Mouse (Mus musculus): ENCODE data around the gene Lins1. TPM values are rescaled to one million over a fixed set of nuclear protein-coding genes. Genes with fewer than 3 reads are reported as not detected.

Lins1 gene
- polyA plus RNA-seq, 1 experiment from 2014 or later = 25.9 TPM

DNA sequence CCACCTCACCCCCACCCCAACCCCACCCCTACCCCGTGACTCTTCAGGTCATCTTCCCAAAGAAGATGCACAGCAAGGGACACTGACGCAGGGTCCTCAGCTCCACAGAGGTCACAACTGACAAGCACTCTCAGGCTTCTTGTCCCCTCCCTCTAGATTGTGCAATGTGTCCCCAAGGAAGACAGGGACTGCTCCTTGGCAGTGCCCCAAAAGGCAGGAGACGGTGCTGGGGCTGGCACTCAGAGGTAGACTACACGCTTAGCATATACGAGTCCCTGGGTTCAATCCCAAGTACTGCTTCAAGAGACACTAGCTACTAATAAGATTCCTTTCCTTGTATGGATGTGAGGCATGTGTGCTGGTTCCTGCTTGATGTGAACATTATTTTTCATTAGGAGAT lies 51.3 kb downstream of the Lins1 start:
- no peaks in the 10 kb centered on the region for H3K9me3 ChIP-seq (ENCODE audit: low read depth, low read length)
- TF ChIP-seq CTCF (IDR thresholded peaks at IDR 0.05; ENCODE audit: low read depth) = no peak
- H3K4me2 ChIP-seq = no peak overlapping the region
- H3K4me1 ChIP-seq (ENCODE audit: insufficient read depth) = no peaks in the 10 kb centered on the region
- no peak for DNase-seq
- 64% methylated on average over 5 of the region's 5 CpGs for WGBS
- no peak overlapping the region for H3K27ac ChIP-seq (ENCODE audit: low read depth)
- H3K36me3 ChIP-seq (ENCODE audit: insufficient read depth) = no peaks in the 10 kb centered on the region
- no peak overlapping the region for H3K4me3 ChIP-seq (ENCODE audit: low read depth, low read length)
- no peak overlapping the region for H3K9ac ChIP-seq
- ATAC-seq (ENCODE audit: insufficient read depth) = no peak
- H3K27me3 ChIP-seq (ENCODE audit: insufficient read depth, low read length) = no peaks in the 10 kb centered on the region

DNA sequence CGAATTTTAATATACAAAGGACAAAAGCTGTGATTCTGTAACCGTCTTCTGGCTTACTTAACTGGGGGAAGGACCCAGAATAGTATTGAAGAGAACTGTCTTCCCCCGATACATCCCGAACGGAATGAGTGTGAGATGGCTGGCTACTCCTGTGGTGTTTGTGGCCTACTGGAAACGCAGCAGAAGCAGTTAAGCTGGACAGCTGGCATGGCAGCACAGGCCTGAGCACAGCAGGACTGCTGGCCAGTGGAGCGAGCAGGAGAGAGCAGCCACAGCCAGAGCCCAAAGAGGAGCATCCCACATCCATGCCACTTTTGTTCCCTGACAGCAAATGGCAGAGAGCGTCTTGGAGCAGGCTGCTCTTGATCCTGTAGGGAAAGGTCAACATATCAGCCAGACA lies 51.7 kb downstream of the Lins1 start:
- H3K27me3 ChIP-seq (ENCODE audit: insufficient read depth, low read length) = no peaks in the 10 kb centered on the region
- H3K9ac ChIP-seq = no peak overlapping the region
- no peak for TF ChIP-seq CTCF (IDR thresholded peaks at IDR 0.05; ENCODE audit: low read depth)
- no peak overlapping the region for H3K27ac ChIP-seq (ENCODE audit: low read depth)
- ATAC-seq (ENCODE audit: insufficient read depth) (no peak), DNase-seq (no peak)
- H3K9me3 ChIP-seq (ENCODE audit: low read depth, low read length) = no peaks in the 10 kb centered on the region
- no peak overlapping the region for H3K4me2 ChIP-seq
- H3K4me1 ChIP-seq (ENCODE audit: insufficient read depth) = no peaks in the 10 kb centered on the region
- no peak overlapping the region for H3K4me3 ChIP-seq (ENCODE audit: low read depth, low read length)
- H3K36me3 ChIP-seq (ENCODE audit: insufficient read depth) = no peaks in the 10 kb centered on the region
- 62% methylated on average over 8 of the region's 8 CpGs for WGBS

DNA sequence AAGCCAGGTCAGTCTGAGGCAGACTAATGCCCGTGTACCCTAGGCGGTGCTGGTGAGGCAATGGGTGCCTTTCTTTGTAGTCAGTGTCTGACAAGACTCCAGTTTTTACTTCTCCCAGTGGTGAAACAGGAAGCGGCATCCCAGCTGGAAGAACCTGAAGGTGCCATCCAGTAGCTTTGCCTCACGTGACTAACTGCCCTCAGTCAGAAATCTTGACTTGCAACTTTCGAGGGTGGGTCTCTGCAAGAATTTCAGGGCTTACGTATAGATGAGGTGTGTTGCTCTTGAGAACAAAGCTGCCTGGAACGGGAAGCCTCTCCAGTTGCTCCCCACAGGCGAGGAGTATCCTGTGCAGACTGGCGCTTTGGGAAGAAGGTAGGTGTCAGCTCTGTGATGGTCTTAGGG lies 53.7 kb downstream of the Lins1 start, which contains the start of gene Cers3:
Gene Cers3, plus strand, starts transcription at position 128 of the 405 bp plus-strand sequence.
- DNase-seq = peak; percentile 53
- TF ChIP-seq CTCF (IDR thresholded peaks at IDR 0.05; ENCODE audit: low read depth) = peak; percentile 49
- Histone ChIP-seq H3K4me2 (peak within 1 kb of the TSS; percentile 30), H3K9ac (no peak within 1 kb of the TSS), H3K4me3 (ENCODE audit: low read depth, low read length) (no peak within 1 kb of the TSS; the same call in 1 of the 2 replicates), H3K36me3 (ENCODE audit: insufficient read depth) (no peaks in the 10 kb centered on the region), H3K27me3 (ENCODE audit: insufficient read depth, low read length) (no peaks in the 10 kb centered on the region), H3K27ac (ENCODE audit: low read depth) (0 out of 2 replicates have a peak within 1 kb of the TSS, but pooled peaks have one; percentile 31), H3K4me1 (ENCODE audit: insufficient read depth) (no peaks in the 10 kb centered on the region), H3K9me3 (ENCODE audit: low read depth, low read length) (no peaks in the 10 kb centered on the region)
- WGBS = 49% methylated on average over 9 of the region's 9 CpGs
- ATAC-seq (ENCODE audit: insufficient read depth) = 0 out of 2 replicates have a peak, but pooled peaks have one; percentile 54

DNA sequence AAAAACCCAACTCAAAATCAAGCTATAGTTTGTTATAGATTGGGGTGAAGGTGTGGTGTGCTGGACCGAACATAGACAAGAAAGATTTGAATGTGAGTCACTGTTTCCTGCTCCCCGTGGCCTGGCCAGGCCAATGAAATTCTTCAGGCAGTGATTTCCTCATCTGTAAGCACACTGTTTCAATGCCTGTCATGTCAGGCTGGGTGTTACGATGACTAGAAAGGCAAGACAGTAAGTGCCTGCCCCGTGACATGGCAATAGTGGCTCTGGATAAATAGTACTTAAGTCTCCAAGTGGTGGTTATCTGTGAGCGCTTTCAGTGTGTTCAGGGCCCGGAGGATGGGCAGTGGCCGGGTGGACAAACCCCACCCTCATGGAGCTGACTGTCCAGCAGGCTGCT lies 57.3 kb downstream of the Lins1 start:
- no peak overlapping the region for H3K4me2 ChIP-seq
- no peak for ATAC-seq (ENCODE audit: insufficient read depth)
- no peak for DNase-seq
- H3K4me3 ChIP-seq (ENCODE audit: low read depth, low read length) = no peak overlapping the region
- TF ChIP-seq CTCF (IDR thresholded peaks at IDR 0.05; ENCODE audit: low read depth) = no peak
- no peaks in the 10 kb centered on the region for H3K4me1 ChIP-seq (ENCODE audit: insufficient read depth)
- no peak overlapping the region for H3K27ac ChIP-seq (ENCODE audit: low read depth)
- H3K9me3 ChIP-seq (ENCODE audit: low read depth, low read length) = no peaks in the 10 kb centered on the region
- no peak overlapping the region for H3K9ac ChIP-seq
- WGBS = 45% methylated on average over 7 of the region's 7 CpGs
- no peaks in the 10 kb centered on the region for H3K36me3 ChIP-seq (ENCODE audit: insufficient read depth)
- H3K27me3 ChIP-seq (ENCODE audit: insufficient read depth, low read length) = no peaks in the 10 kb centered on the region

DNA sequence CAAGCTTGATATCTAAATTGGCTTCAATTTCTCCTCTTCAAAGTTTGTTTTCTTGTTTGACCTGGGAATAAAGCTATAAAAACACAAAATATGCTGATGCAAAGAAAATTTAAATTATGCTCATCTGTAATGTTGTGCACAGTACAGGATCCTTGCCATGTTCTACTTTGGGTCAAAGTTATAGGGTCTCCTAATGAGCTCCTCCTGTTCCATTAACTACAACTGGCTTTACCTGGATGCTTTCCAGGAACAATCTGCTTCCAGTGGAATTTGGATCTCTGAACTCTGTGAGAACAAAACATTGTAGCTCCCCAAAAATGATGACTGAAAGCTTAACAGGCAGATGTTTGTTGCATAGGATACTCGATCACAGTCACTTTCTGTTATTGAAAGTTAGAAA lies 60.3 kb downstream of the Lins1 start:
- DNase-seq (no peak), ATAC-seq (ENCODE audit: insufficient read depth) (no peak)
- no peak for TF ChIP-seq CTCF (IDR thresholded peaks at IDR 0.05; ENCODE audit: low read depth)
- H3K27ac ChIP-seq (ENCODE audit: low read depth) = no peak overlapping the region
- 81% methylated on average over 1 of the region's 1 CpGs for WGBS
- H3K4me3 ChIP-seq (ENCODE audit: low read depth, low read length) = no peak overlapping the region
- H3K4me1 ChIP-seq (ENCODE audit: insufficient read depth) = peaks cover 3% of the 10 kb centered on the region; the same call in 1 of the 2 replicates
- H3K4me2 ChIP-seq = no peak overlapping the region
- no peak overlapping the region for H3K9ac ChIP-seq
- no peaks in the 10 kb centered on the region for H3K36me3 ChIP-seq (ENCODE audit: insufficient read depth)
- H3K9me3 ChIP-seq (ENCODE audit: low read depth, low read length) = no peaks in the 10 kb centered on the region
- H3K27me3 ChIP-seq (ENCODE audit: insufficient read depth, low read length) = no peaks in the 10 kb centered on the region

DNA sequence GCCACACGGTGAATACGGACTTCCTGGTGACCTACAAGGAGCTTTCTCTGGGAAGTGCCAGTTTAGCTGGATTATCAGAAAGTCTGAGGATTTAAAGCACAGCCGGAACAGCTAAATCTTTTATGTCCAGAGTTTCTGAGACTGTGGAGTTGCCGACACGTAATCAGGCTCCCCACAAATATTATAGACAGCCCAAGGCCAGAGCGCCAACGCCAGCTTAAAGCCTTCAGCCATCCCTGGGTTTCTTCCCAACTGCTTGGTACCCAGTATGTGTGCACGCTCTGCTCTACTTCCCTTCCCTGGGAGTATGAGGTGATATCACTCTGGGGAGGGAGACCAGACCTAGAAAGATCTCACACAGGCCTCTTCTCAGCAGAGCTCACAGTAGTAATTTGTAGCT lies 64.1 kb downstream of the Lins1 start:
- no peak for TF ChIP-seq CTCF (IDR thresholded peaks at IDR 0.05; ENCODE audit: low read depth)
- DNase-seq = no peak
- Histone ChIP-seq H3K4me2 (no peak overlapping the region), H3K36me3 (ENCODE audit: insufficient read depth) (no peaks in the 10 kb centered on the region), H3K9ac (no peak overlapping the region), H3K27ac (ENCODE audit: low read depth) (0 out of 2 replicates have a peak overlapping the region, but pooled peaks have one; percentile 30), H3K27me3 (ENCODE audit: insufficient read depth, low read length) (no peaks in the 10 kb centered on the region), H3K9me3 (ENCODE audit: low read depth, low read length) (no peaks in the 10 kb centered on the region), H3K4me3 (ENCODE audit: low read depth, low read length) (no peak overlapping the region), H3K4me1 (ENCODE audit: insufficient read depth) (peaks cover 3% of the 10 kb centered on the region; the same call in 1 of the 2 replicates)
- 81% methylated on average over 8 of the region's 8 CpGs for WGBS
- ATAC-seq (ENCODE audit: insufficient read depth) = no peak

DNA sequence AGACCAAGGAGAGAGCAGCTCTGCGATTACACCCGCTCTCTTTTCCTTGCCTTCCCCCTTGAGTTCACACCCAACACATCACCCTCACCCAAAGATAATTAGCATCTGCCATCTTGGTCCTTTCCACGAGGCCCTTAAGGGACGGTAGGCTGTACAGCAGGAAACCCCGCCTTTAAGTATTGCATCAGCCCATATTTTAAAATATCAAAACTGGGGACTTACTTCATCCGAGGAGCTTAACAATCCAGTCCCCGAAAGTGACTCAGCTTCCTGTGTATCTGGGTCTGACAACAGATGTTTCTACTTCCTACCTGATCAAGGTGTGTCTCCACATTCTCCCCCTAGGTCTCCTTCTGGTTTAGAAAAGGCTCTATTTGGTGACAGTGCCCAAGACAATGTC lies 65.9 kb downstream of the Lins1 start:
- H3K36me3 ChIP-seq (ENCODE audit: insufficient read depth) = no peaks in the 10 kb centered on the region

More for the DNA sequence above, 65.9 kb downstream of the Lins1 start:
- Histone ChIP-seq H3K4me3 (ENCODE audit: low read depth, low read length) (no peak overlapping the region), H3K27ac (ENCODE audit: low read depth) (no peak overlapping the region), H3K4me2 (no peak overlapping the region), H3K27me3 (ENCODE audit: insufficient read depth, low read length) (no peaks in the 10 kb centered on the region), H3K4me1 (ENCODE audit: insufficient read depth) (peaks cover 3% of the 10 kb centered on the region; the same call in 1 of the 2 replicates), H3K9me3 (ENCODE audit: low read depth, low read length) (no peaks in the 10 kb centered on the region), H3K9ac (no peak overlapping the region)
- 66% methylated on average over 7 of the region's 7 CpGs for WGBS
- DNase-seq (no peak), ATAC-seq (ENCODE audit: insufficient read depth) (no peak)
- TF ChIP-seq CTCF (IDR thresholded peaks at IDR 0.05; ENCODE audit: low read depth) = no peak

Other genes starting within 250 kb of the Lins1 start
- 16.1 and 16.7 TPM in 2 replicates for gene Asb7, start 293 bp upstream of the Lins1 start, polyA plus RNA-seq (2014; fragmentation: Nextera tagmentation; extraction: Ambion mirVana)
- 4.0 and 4.6 TPM in 2 replicates for gene Cers3, start 53.6 kb downstream of the Lins1 start, polyA plus RNA-seq (2014; fragmentation: Nextera tagmentation; extraction: Ambion mirVana)
- 10.5 and 11.6 TPM in 2 replicates for gene Adamts17, start 149.8 kb downstream of the Lins1 start, polyA plus RNA-seq (2014; fragmentation: Nextera tagmentation; extraction: Ambion mirVana)